Mouse (Mus musculus): ENCODE results near the gene Bax. TPM values are rescaled to one million over a fixed set of nuclear protein-coding genes. Genes with fewer than 3 reads are reported as not detected.

The Bax gene
- total and polyA plus RNA-seq, 3 experiments: 195 to 273 (median 233) TPM

- DNase-seq (ENCODE audit: extremely low read depth): no peak
- dilution Hi-C loops (cut with MboI; ENCODE audit: extremely low pct_ligation_motif_present, extremely low pct_unique_long_range_greater_than_20kb, low sequenced_read_pairs) (no loop called here), in situ Hi-C loops (cut with MboI; ENCODE audit: low pct_ligation_motif_present, low pct_unique_long_range_greater_than_20kb, low sequenced_read_pairs) (no loop called here)
Observed at GRCm38 (mm10) chr7:45412421-45412820, 54.3 kb downstream of the Bax start.

More at GRCm38 (mm10) chr7:45412421-45412820, 54.3 kb downstream of the Bax start:
- Histone ChIP-seq H3K4me2 (ENCODE audit: insufficient read depth, low read depth, poor library complexity, severe bottlenecking) (no peak overlapping the region), H3K9me3 (replicated peaks; ENCODE audit: low read length) (peaks cover 3% of the 10 kb centered on the region), H3K36me3 (replicated peaks in 1 of 2; ENCODE audit: control insufficient read depth in 1 of 2, insufficient read depth in 1 of 2, low read length in 1 of 2) (peaks cover 0 to 4% of the 10 kb centered on the region in 2 experiments), H3K27me3 (replicated peaks) (peaks cover 57% of the 10 kb centered on the region), H3K79me2 (replicated peaks; ENCODE audit: control insufficient read depth, extremely low read depth, insufficient read depth, poor library complexity, severe bottlenecking) (no peaks in the 10 kb centered on the region), H3K4me3 (replicated peaks in 1 of 3; ENCODE audit: low read depth in 2 of 3, low read length in 2 of 3, poor library complexity in 1 of 3) (no peak overlapping the region), H3K4me1 (ENCODE audit: control insufficient read depth in 1 of 2, insufficient read depth in 2 of 2) (peaks cover 4 to 17% of the 10 kb centered on the region in 2 experiments; a peak in 2 of 4 replicates), H3K27ac (ENCODE audit: insufficient read depth, low read depth) (no peak overlapping the region), H3K9ac (ENCODE audit: insufficient read depth, low read depth) (no peak overlapping the region)
- TF ChIP-seq CHD2 (IDR thresholded peaks at IDR 0.05; ENCODE audit: low read length) (no peak), RCOR1 (conservative IDR thresholded peaks at IDR 0.05; ENCODE audit: low read depth, low read length) (no peak), TCF12 (IDR thresholded peaks at IDR 0.05; ENCODE audit: low read depth, low read length) (no peak)

Other genes with a start within 250 kb of the Bax start
Only the 20 nearest of the 33 such genes appear.
- gene Trpm4, start 133.1 kb downstream of the Bax start, total RNA-seq (2012; rRNA removed): 10.7 and 17.6 TPM in 2 replicates
- 8.6 and 12.0 TPM in 2 replicates for gene Trpm4, start 133.1 kb downstream of the Bax start, total RNA-seq (2014; rRNA removed)
- gene Trpm4, start 133.1 kb downstream of the Bax start, polyA plus RNA-seq (2012; ENCODE audit: insufficient read length, low read depth): 9.3 and 11.0 TPM in 2 replicates
- gene Hrc, start 131.6 kb downstream of the Bax start, total RNA-seq (2012; rRNA removed): 0.13 and 0.21 TPM in 2 replicates
- not detected in 2 replicates for gene Hrc, start 131.6 kb downstream of the Bax start, total RNA-seq (2014; rRNA removed)
- gene Hrc, start 131.6 kb downstream of the Bax start, polyA plus RNA-seq (2012; ENCODE audit: insufficient read length, low read depth): 0.10 and 0.16 TPM in 2 replicates
- gene Ppfia3, start 99.9 kb downstream of the Bax start, total RNA-seq (2012; rRNA removed): 1.5 and 1.9 TPM in 2 replicates
- gene Ppfia3, start 99.9 kb downstream of the Bax start, total RNA-seq (2014; rRNA removed): 0.21 and 0.32 TPM in 2 replicates
- gene Ppfia3, start 99.9 kb downstream of the Bax start, polyA plus RNA-seq (2012; ENCODE audit: insufficient read length, low read depth): 0.57 and 0.61 TPM in 2 replicates
- gene Lin7b, start 96.3 kb downstream of the Bax start, total RNA-seq (2012; rRNA removed): 4.4 and 5.0 TPM in 2 replicates
- gene Lin7b, start 96.3 kb downstream of the Bax start, total RNA-seq (2014; rRNA removed): 3.5 and 3.8 TPM in 2 replicates
- gene Lin7b, start 96.3 kb downstream of the Bax start, polyA plus RNA-seq (2012; ENCODE audit: insufficient read length, low read depth): 7.4 and 10.4 TPM in 2 replicates
- 197 and 229 TPM in 2 replicates for gene Snrnp70, start 71.2 kb downstream of the Bax start, total RNA-seq (2012; rRNA removed)
- gene Snrnp70, start 71.2 kb downstream of the Bax start, total RNA-seq (2014; rRNA removed): 182 and 212 TPM in 2 replicates
- gene Snrnp70, start 71.2 kb downstream of the Bax start, polyA plus RNA-seq (2012; ENCODE audit: insufficient read length, low read depth): 457 and 499 TPM in 2 replicates
- gene Kcna7, start 61.2 kb downstream of the Bax start, total RNA-seq (2012; rRNA removed): 2.1 and 3.2 TPM in 2 replicates
- gene Kcna7, start 61.2 kb downstream of the Bax start, total RNA-seq (2014; rRNA removed): 0.16 and 0.23 TPM in 2 replicates
- gene Kcna7, start 61.2 kb downstream of the Bax start, polyA plus RNA-seq (2012; ENCODE audit: insufficient read length, low read depth): 0.22 and 0.39 TPM in 2 replicates
- 0.71 and 1.5 TPM in 2 replicates for gene Ntf5, start 53.2 kb downstream of the Bax start, total RNA-seq (2012; rRNA removed)
- gene Ntf5, start 53.2 kb downstream of the Bax start, total RNA-seq (2014; rRNA removed): 0.23 and 0.43 TPM in 2 replicates
- gene Ntf5, start 53.2 kb downstream of the Bax start, polyA plus RNA-seq (2012; ENCODE audit: insufficient read length, low read depth): 0.59 and 0.65 TPM in 2 replicates
- not detected in 2 replicates for gene Lhb, start 46.1 kb downstream of the Bax start, total RNA-seq (2012; rRNA removed)
- not detected in 2 replicates for gene Lhb, start 46.1 kb downstream of the Bax start, total RNA-seq (2014; rRNA removed)
- gene Lhb, start 46.1 kb downstream of the Bax start, polyA plus RNA-seq (2012; ENCODE audit: insufficient read length, low read depth): not detected in 2 replicates
- gene Gys1, start 32.1 kb downstream of the Bax start, total RNA-seq (2012; rRNA removed): 13.2 and 27.2 TPM in 2 replicates
- gene Gys1, start 32.1 kb downstream of the Bax start, total RNA-seq (2014; rRNA removed): 11.9 and 14.0 TPM in 2 replicates
- gene Gys1, start 32.1 kb downstream of the Bax start, polyA plus RNA-seq (2012; ENCODE audit: insufficient read length, low read depth): 20.9 and 23.9 TPM in 2 replicates
- gene Ruvbl2, start 28.8 kb downstream of the Bax start, total RNA-seq (2012; rRNA removed): 224 and 253 TPM in 2 replicates
- 229 and 267 TPM in 2 replicates for gene Ruvbl2, start 28.8 kb downstream of the Bax start, total RNA-seq (2014; rRNA removed)
- gene Ruvbl2, start 28.8 kb downstream of the Bax start, polyA plus RNA-seq (2012; ENCODE audit: insufficient read length, low read depth): 253 and 277 TPM in 2 replicates
- gene Ftl1, start 7.0 kb downstream of the Bax start, total RNA-seq (2012; rRNA removed): 142 and 164 TPM in 2 replicates
- 790 and 1,027 TPM in 2 replicates for gene Ftl1, start 7.0 kb downstream of the Bax start, total RNA-seq (2014; rRNA removed)
- 31.2 and 60.3 TPM in 2 replicates for gene Ftl1, start 7.0 kb downstream of the Bax start, polyA plus RNA-seq (2012; ENCODE audit: insufficient read length, low read depth)
- 0.13 and 0.17 TPM in 2 replicates for gene Tulp2, start 15.0 kb upstream of the Bax start, total RNA-seq (2012; rRNA removed)
- not detected in 2 replicates for gene Tulp2, start 15.0 kb upstream of the Bax start, total RNA-seq (2014; rRNA removed)
- gene Tulp2, start 15.0 kb upstream of the Bax start, polyA plus RNA-seq (2012; ENCODE audit: insufficient read length, low read depth): not detected in 2 replicates
- 5.0 and 5.7 TPM in 2 replicates for gene Gm45808, start 19.9 kb upstream of the Bax start, total RNA-seq (2012; rRNA removed)
- 0.85 and 1.3 TPM in 2 replicates for gene Gm45808, start 19.9 kb upstream of the Bax start, total RNA-seq (2014; rRNA removed)
- gene Gm45808, start 19.9 kb upstream of the Bax start, polyA plus RNA-seq (2012; ENCODE audit: insufficient read length, low read depth): 2.2 TPM in 1 of 2 replicates, not detected in the other
- gene Dhdh, start 21.9 kb upstream of the Bax start, total RNA-seq (2012; rRNA removed): 5.9 and 6.4 TPM in 2 replicates
- 7.1 and 7.2 TPM in 2 replicates for gene Dhdh, start 21.9 kb upstream of the Bax start, total RNA-seq (2014; rRNA removed)
- gene Dhdh, start 21.9 kb upstream of the Bax start, polyA plus RNA-seq (2012; ENCODE audit: insufficient read length, low read depth): 15.3 and 18.0 TPM in 2 replicates
- gene Nucb1, start 43.5 kb upstream of the Bax start, total RNA-seq (2012; rRNA removed): 83.4 and 92.6 TPM in 2 replicates
- gene Nucb1, start 43.5 kb upstream of the Bax start, total RNA-seq (2014; rRNA removed): 40.8 and 46.2 TPM in 2 replicates
- gene Nucb1, start 43.5 kb upstream of the Bax start, polyA plus RNA-seq (2012; ENCODE audit: insufficient read length, low read depth): 90.4 and 129 TPM in 2 replicates
- gene Ppp1r15a, start 59.4 kb upstream of the Bax start, total RNA-seq (2012; rRNA removed): 11.7 and 12.0 TPM in 2 replicates
- gene Ppp1r15a, start 59.4 kb upstream of the Bax start, total RNA-seq (2014; rRNA removed): 12.5 and 13.9 TPM in 2 replicates
- 31.8 and 37.1 TPM in 2 replicates for gene Ppp1r15a, start 59.4 kb upstream of the Bax start, polyA plus RNA-seq (2012; ENCODE audit: insufficient read length, low read depth)
- 0.25 TPM in 2 replicates for gene Plekha4, start 59.4 kb upstream of the Bax start, total RNA-seq (2012; rRNA removed)
- 0.28 TPM in 1 of 2 replicates, not detected in the other for gene Plekha4, start 59.4 kb upstream of the Bax start, total RNA-seq (2014; rRNA removed)
- gene Plekha4, start 59.4 kb upstream of the Bax start, polyA plus RNA-seq (2012; ENCODE audit: insufficient read length, low read depth): 0.90 and 1.3 TPM in 2 replicates
- gene Hsd17b14, start 88.0 kb upstream of the Bax start, total RNA-seq (2012; rRNA removed): not detected in 2 replicates
- not detected in 2 replicates for gene Hsd17b14, start 88.0 kb upstream of the Bax start, total RNA-seq (2014; rRNA removed)
- gene Hsd17b14, start 88.0 kb upstream of the Bax start, polyA plus RNA-seq (2012; ENCODE audit: insufficient read length, low read depth): 1.5 and 2.3 TPM in 2 replicates
- 30.9 and 36.6 TPM in 2 replicates for gene Bcat2, start 103.3 kb upstream of the Bax start, total RNA-seq (2012; rRNA removed)
- 12.9 and 13.5 TPM in 2 replicates for gene Bcat2, start 103.3 kb upstream of the Bax start, total RNA-seq (2014; rRNA removed)
- gene Bcat2, start 103.3 kb upstream of the Bax start, polyA plus RNA-seq (2012; ENCODE audit: insufficient read length, low read depth): 56.9 and 65.6 TPM in 2 replicates
- gene Fgf21, start 148.6 kb upstream of the Bax start, total RNA-seq (2012; rRNA removed): 0.38 and 0.51 TPM in 2 replicates
- gene Fgf21, start 148.6 kb upstream of the Bax start, total RNA-seq (2014; rRNA removed): 0.72 and 0.86 TPM in 2 replicates
- gene Fgf21, start 148.6 kb upstream of the Bax start, polyA plus RNA-seq (2012; ENCODE audit: insufficient read length, low read depth): 0.41 and 0.44 TPM in 2 replicates